Mouse (Mus musculus) embryo, embryonic 9.5 days (tissue): ENCODE data around the gene Nectin3.

ENCODE experiments used
- DNase-seq: peaks from one replicate; pipeline ENCODE4 v3.0.0-alpha.2; 2017; ENCODE audit errors: extremely low spot score

Gene Nectin3

DNA sequence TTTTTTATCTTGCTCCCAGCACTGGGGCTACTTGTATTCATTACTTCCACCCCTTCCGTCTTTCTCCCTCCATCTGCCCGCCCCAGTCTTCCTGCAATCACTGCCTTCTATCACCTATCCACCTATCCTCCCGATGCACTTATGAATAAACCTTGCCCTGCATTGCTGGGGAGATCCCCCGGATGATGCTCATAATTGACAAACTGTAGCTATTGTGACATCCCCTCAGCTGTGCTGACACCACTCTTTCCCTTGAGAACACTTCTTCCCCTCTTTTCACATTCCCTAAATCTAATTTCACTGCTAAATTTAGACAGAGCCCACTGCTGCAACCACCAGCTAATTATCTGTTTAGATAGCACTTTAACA, at the start of gene Nectin3:
Gene Nectin3, minus strand, starts transcription at position 105 of the 369 bp plus-strand sequence.
- DNase-seq: no peak

- no peak for DNase-seq
Observed at GRCm38 (mm10) chr16:46538092-46538491, 39.8 kb upstream of the Nectin3 start.

DNA sequence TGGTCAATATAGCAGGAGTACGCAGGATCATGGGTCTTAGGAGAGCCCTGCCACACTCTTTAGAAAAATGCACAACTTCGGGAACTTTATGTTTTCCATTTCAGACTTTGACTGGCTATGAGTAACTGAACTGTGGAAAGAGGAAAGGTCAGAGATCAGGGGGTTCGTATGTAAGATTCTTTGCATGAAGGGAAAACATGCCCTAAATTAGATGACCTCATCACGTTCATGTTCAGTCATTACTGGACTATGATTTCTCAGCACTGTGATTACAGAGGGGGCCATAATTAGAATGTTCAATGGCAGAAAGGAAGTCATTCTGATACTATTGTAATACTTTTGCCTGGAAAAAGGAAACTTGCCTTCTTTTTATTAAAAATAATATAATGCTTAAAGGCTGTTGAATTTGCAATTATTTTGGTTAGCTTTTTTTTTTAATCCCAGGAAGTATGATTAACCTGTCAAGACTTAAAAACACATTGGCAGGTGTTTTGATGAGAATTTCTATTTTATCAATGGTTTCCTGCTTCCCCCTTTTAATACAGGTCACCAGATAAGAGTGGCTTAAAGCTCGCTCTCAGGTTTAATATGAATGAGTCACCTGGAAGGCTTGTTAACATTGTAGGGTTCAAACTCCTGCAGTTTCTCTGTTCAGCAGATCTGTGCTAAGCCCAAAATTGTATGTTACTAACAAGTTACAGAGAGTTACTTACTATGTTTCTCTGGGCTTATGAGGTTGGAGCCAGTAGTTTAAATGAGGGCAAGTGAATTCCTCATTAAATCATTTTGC, 34.3 kb upstream of the Nectin3 start:
- no peak for DNase-seq

DNA sequence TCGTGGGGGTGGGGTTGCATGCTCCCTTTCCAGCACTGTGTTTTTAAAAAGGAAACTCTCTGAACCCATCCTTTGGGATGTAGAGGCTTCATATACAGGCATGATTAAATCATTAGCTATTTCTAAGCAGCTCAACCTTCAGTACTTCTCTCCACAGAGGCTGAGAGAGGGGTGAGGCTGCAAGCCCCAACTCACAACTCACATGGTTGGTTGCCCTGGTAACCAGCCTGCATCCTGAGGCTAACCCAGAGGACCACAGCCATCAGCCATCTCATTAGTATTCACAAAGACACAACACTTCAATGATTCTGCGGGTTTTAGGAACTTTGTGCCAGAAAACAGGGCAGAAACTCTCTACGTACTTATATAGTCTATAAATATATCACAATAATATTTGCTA, 32.7 kb upstream of the Nectin3 start:
- no peak for DNase-seq

DNA sequence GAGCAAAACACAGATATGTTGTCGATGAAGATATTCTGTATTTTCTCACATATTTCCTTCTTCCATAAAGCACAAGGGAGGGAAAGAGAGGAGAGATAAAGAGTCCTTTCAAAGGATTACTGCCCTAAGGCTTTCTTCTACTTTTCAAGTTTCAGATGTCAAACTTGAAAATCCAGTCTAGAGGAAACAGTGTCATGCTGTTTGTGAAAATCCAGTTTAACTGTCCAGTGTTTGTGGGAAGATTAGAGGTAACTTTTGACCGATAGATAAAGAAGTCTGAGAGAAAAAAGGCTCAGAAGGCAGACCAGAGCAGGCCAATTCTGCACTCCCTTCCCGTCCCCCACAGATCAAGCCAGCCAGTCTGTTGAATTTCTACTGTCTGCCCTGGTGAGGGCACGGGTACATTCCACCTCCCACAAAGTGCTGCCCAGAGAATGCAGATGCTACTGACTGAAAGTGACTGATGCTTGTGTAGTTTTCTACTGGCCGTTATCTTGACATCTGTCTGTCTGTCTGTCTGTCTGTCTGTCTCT, 22.6 kb upstream of the Nectin3 start:
- DNase-seq: no peak

DNA sequence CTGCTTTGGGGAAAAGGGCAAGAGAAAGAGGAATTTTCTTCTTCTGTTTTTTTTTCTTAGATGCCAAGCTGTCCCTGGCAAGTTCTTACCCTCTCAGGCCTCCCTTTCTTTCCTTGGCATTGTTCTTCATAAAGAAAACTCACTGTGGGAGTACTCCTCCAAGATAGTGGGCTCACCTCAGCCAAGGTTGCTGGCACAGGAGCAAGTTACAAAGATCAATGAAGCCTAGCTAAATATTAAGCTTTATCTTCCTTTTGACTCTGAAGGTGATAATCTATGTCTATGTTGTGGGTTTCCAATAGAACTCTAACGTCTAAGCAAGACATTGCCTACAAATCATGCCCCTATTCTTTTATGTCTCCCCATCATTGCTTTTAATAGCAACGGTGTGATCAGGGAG, 21.3 kb upstream of the Nectin3 start:
- no peak for DNase-seq

GRCm38 (mm10) chr16:46507944-46508333, 9.6 kb upstream of the Nectin3 start:
- DNase-seq: no peak

DNA sequence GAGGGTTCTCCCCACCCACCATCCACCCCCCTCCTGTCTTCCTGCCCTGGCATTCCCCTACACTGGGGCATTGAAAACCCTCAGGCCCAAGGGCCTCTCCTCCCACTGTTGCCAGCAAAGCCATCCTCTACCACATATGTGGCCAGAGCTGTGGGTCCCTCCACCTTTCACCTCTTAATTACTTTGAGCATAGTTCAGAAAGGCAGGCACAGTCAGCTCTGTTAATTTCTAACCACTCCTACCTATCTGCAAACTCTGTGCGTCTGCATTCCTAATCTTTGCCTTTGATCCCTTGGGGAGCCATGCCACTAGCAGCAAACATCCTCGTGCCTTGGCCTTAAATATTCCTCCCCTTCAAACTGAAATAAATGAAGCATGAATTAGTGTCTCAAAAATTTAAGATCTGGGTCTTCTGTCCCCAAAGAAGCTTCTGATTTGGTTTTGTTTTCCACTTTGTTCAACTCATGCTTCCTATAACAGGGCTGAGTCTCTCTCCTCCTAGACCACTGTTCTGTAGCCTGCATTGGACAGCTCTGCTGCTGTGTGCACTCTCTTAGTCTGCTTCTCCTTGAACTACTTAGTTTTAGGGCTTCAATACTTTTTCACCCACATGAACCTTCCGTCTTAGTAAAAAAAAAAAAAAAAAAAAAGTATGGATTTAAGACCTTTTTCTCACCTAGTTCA, 9.1 kb upstream of the Nectin3 start:
- no peak for DNase-seq

GRCm38 (mm10) chr16:46504006-46504405, 5.7 kb upstream of the Nectin3 start:
- no peak for DNase-seq

DNA sequence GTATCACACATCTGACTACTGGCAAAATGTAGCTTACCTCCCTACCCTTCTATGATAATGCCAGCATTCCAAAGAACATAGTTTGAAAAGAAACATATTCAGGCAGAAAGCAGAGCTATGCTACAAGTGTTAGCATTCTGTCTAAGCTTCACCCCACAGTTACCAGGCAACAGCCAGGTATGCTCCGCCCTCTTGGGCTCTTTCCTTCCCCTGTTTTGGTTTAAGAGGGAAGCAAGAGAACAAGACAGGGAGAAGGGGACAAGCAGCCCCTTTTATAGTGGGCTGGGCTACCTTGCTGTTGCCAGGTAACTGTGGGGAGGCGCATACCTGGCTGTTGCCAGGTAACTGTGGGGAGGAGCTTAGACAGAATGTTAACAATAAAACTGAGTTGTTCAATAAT, 4.0 kb upstream of the Nectin3 start:
- DNase-seq: no peak

GRCm38 (mm10) chr16:46500759-46501158, 2.4 kb upstream of the Nectin3 start:
- DNase-seq: no peak

DNA sequence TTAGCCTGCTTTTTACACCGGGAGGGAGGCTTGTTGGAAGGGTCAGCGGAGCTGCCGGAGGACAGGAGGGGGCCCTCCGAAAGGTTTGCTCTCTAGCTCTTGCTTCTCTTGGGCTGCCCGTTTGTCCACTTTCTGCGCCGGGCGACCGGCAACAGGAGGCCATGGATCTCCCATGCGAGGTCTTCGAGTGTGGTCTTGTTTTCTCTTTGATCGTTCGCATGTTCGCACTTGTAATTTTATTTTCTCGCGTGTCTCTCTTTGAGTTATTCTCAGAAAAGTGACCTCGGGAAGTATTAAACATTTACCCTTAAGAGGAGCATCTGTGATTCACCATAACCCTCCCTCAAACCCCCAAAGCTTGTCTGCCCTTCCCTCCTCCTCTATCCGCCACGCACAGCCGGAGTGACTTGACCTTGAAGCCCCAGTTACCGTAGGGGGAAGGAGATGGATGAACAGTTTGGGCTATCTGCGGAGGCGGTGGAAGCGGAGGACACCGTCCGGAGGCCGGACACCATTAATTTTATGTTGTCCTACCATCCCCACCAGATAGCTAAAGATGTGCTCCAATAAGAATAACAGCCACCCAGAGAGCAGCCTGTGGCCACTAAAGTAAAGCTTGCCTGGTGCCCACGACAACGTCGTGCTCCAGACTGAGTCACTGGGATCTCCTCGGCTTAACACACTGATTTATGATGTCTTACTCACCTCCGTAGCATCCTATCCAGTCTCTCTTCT, 472 bp downstream of the Nectin3 start:
- DNase-seq: no peak

DNA sequence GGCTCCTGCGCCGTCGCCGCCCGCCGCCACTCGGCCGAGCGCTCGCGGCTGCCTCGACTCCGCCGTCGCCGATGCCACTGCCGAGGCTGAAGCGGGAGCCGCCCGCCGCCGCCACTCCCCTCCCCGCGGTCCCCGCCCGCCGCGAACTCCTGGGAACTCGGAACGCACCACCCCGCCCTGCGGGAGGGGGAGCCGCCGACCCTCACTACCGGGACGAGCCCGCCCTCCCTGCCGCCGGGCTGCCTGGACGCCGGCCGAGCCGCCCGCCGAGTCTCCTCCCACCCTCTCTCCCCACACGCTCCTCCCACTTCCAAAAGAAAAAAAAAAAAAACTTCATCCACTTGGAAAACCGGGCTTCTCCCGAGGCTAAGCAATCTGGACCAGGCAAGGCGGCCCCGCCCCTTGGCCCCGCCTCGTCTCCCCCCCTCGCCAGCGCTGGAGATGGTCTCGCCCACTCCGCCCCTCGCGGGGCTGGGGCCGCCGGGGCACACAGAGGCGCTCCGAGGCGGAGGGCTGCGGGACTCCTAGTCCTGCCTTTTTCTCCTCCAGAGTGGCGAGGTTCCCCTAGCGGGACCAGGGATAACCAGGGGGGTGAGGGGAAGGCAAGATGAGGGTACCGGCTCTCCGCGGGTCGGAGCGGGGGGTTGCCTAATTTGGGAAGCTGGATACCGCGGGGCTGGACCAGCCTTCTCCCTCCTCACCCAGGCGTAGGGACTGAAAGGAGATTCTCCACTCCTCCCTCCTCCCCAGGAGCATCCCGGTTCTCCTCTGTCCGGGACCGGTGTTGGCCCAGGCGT, 1.2 kb downstream of the Nectin3 start:
- peak; percentile 97 for DNase-seq

- DNase-seq: peak; percentile 72
Observed at GRCm38 (mm10) chr16:46496031-46496868, 2.1 kb downstream of the Nectin3 start.

- DNase-seq: no peak
Observed at GRCm38 (mm10) chr16:46495201-46495600, 3.1 kb downstream of the Nectin3 start.

- DNase-seq: peak; percentile 41
Observed at GRCm38 (mm10) chr16:46487436-46488097, 10.8 kb downstream of the Nectin3 start.

DNA sequence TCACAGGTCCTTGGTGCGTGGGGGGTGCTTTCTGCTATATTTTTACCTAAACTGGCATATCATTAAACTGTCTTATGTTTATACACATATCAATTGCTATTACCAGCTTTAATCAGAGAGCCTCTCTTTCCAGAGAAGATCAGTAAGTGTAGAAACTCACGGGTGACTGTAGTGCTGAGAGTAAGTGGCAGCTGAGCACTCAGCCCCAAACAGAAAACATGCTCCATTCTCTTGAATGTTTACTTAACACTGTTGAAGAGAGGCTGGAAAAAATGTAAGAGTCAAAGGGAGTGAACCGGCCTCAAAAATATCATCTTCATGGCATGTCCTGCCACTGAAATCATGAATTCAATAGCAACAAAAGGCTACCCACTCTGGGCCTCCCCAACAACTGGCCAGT, 21.0 kb downstream of the Nectin3 start:
- DNase-seq: no peak

GRCm38 (mm10) chr16:46451421-46451820, 46.9 kb downstream of the Nectin3 start:
- DNase-seq: no peak

GRCm38 (mm10) chr16:46449013-46449412, 49.3 kb downstream of the Nectin3 start:
- DNase-seq: no peak

DNA sequence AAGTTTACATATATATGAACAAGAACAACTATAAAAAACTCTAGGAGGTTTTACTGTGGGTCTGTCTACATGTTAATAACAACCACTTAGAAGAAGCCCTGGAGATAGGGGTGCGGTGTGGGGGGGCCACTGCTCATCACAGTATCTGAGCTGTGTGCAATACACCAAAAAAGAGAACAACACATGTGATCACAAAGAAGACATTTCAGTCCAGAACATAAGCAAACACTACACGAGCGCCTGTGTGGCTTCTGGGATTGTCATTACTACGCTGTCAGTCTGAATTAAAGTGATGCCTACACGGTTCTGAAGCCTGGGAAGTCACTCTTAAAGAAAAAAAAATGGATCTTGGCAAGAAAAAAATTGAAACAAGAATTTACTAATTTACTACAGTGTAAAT, 67.0 kb downstream of the Nectin3 start:
- no peak for DNase-seq
